Mouse (Mus musculus): ENCODE data around the gene Gm49358.

GRCm38 (mm10) chr10:86853433-86853832 lies 89.7 kb downstream of the Gm49358 start:
- no peak for TF ChIP-seq CTCF (conservative IDR thresholded peaks at IDR 0.05; ENCODE audit: low read length)
- no peak for TF ChIP-seq POU5F1 (IDR thresholded peaks at IDR 0.05; ENCODE audit: borderline replicate concordance, low read length)

Measured in E14TG2a.4 (cell line).